Mouse (Mus musculus) activated CD4-positive, CD25-positive, alpha-beta regulatory T cell, adult 4 months (primary cell): ENCODE results near the gene Cacna1c. TPM values are rescaled to one million over a fixed set of nuclear protein-coding genes. Genes with fewer than 3 reads are reported as not detected.
"Not testable (repeated sequence)": the region's sequence is repeated elsewhere in the genome, so short reads cannot be mapped to it uniquely, and the experiment has no call there.

Source experiments
- ATAC-seq: one replicate; pipeline ENCODE4 v1.8.0; 2017
- polyA plus RNA-seq, 2 experiments: library from polyadenylated mRNA; unstranded; fragments of 100-300 nt; shearing (Covaris generic); gene quantifications; one replicate each; pipeline ENCODE4 v1.2.1; 2017

Gene Cacna1c
- polyA plus RNA-seq, 2 experiments from 2014 or later = 1.1 TPM

DNA sequence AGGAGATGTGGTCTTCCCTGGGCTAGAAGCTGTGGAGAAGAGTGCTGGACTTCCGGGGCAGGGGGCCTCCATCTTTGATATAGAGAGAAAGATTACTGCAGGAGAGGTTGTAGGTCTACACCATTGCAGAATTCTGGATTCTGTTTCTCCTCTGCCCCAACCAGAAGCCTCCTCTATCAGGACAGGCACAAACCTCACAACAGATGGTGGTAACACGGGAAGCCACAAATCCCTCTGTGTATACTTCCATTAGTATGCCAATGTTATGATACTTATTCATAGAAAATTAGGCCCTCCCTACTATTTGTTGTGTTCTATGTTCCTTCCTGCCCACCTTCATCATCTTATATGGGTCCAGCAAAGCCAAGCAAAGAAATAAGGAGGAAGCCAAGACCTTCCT, 552.7 kb downstream of the Cacna1c start:
- no peak for ATAC-seq

DNA sequence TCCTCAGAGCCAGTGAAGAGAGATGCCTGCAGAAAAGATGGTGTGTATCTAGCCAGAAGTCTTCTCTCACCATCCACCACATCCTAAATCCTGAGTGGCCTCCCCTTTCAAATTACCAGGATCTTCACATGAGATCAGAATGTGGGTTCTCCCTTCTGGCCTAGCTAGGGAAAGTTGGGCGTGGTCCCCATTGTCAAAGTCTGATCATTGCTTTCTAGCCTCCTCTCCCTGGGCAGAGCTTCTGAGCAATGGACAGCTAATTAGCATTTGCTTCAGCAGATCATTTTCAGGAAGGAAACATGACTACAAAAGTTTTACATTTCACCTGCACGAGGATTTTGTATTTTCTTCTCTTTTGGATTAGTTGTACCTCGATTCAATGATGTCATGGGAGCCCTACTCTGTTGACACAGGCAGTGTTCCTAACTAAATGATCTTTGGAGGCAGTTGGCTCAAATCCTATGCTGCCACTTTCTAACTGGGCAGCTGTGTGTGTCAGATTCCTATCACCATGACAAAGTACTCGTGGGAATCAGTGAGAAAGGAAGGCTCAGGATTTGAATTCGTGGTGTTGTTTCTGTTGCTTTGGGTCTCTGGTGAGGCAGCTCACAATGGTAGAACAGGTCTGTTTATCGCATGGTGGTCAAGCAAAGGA, 554.4 kb downstream of the Cacna1c start:
- ATAC-seq = no peak

DNA sequence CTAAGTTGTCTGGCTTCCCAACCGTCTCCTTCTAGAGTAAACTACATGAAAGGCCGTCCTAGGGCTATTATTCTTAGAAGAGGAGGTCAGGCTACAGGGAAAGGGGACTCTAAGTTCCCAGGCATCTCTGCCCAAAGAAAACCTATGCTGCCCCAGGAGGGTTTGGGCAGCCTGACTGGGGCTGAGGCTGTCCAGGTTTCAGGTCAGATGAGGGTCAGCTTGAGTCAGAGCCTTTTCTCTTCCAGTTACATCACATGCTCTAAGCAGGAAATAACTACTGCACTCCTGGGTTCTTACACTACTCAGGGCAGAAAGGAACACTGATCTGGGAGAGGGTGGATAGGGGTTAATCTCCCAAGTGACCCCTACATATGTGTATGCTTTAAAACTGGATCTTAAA, 556.4 kb downstream of the Cacna1c start:
- no peak for ATAC-seq

DNA sequence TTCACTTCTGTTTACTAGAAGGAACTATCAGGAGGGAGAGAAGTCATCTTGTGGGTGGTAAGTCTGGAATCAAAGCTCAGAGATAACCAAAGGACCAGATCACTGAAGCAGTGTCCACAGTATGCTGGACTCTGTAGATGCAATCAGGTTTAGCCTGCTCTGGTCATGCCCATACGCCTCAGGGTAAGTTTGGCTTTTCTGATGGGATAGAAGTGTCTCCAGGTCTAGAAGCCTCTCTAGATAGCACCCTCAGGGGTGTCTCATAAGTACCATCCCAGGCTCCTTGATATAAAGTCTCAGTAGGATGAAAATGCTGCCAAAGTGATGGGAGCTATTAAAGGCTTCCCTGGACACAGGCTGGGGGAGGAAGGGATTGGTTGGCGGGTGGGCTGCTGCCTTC, 557.3 kb downstream of the Cacna1c start:
- ATAC-seq = no peak

DNA sequence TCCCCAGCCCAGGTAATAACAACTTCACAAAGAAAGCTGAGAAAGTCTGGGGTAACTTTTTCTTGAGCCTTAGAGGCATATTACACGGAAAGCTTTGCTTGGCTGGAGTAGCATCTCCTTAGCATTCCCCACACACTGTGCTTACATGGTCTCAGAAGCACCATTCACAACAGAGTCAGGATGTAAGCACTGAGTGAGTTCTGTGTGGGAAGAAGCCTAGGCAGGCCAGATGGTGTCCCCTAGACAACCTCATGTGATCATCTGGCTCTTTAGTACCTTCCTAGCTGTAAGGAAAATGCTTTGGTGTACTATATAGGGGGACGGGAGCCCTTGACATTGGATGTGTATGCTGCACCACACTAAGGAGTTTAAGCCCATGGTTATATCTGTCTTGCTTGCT, 563.7 kb downstream of the Cacna1c start:
- no peak for ATAC-seq

DNA sequence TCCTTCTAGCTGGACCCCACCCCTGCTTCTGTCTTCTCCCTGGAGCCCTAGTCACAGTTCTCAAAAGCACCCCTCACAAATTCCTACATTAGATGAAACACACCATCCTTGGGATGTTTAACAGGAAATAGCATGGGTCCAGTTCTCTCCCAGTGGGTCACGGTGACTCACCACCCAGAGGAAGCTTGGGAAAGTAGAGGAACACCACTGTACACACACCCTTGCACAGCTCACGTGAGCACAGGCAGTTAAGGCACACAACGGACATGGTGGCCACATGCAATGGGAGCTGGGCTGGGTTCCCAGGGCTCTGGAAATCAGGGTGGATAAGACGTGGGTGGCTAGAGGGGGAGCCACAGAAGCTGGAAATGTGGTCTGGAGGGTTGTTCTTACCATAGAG, 566.2 kb downstream of the Cacna1c start:
- ATAC-seq = no peak

DNA sequence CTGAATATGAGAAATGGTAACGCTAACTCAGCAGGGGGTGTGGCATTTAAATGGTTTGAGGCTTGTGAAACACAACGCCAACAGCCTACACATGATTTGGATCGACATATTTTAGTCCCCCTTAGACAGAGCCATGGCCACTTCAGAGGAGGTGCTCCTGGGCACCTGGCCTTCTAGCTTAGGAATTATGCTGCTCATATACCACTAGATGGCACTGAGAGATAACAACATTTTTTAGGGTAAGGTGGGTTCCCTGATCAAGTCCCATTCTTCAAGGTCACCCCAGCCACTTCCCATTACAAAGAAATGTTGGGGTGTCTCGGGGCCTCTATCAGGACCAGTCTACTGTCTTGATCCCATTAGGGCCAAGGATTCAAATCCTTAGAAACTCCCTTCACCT, 570.0 kb downstream of the Cacna1c start:
- ATAC-seq = no peak

DNA sequence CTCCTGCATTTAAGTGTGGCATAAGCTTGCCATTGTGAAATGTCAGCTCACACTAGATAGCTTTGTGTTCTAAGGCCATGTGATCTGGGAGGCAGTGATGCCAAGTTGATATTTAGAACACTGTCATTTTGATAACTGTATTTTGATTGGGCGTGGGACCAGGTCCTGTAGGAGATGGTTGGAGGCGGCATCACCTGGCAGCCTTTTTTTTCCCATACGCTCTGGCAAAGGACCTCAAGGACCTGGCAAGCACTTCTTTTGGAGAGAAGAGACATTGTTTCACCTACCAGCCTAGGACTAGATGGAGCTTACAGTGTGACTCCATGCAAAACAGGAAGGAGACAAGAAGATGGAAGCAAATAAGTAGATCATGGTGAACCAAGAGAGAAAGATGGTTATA, 572.6 kb downstream of the Cacna1c start:
- no peak for ATAC-seq

DNA sequence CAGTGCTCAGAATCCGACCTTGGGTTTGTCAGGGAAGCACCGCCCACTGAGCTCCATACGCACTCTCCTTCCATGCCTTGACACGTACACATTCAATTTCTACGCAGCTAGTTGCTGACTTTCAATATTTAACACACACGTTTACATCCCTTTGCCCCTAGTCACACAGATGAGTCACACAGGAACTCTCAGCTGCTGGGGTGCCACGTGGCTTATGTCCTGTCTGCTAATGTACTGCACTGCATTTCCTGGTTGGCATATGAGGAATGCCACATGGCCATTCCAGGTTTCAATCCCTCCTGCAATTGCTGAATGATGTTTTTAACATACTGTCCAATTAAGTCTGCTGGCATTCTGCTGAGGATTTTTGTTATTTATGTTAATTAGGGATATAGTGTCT, 574.4 kb downstream of the Cacna1c start:
- ATAC-seq = no peak

DNA sequence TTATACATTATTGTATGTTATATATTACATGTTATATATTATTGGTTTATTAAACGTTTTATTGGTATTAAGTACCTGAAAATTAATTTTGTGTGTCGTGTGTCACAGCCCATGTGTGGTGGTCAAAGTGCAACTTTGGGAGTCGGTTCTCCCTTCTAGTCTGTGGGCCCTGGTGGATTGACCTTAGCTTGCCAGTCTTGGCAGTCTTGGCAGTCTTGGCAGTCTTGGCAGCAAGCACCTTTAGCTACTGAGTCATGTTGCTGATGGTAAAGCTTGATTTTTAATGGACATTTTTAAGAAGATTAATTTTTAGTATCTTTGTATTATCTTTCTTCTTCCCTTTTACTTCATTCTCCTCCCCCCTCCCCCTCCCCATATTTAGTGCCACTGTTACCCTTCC, 574.8 kb downstream of the Cacna1c start:
- ATAC-seq = no peak

DNA sequence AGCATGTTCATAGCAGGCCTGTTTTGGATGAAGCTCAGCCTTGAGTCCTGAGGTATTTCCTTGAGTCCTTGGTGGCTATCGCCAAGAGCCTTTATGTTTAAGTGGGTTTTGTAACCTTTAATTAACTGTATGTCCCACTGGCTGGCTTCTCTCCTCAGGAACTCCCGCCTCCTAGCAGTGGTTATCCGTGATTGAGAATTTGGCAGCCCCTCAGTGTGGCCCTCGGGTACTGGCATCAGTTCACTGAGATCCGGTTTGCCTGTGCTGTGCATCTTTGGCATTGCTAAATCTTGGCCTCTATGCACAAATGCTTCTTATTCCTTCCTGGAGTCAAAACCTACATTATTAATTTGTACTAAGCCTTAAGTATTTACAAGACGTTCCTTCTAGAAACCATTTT, 587.3 kb downstream of the Cacna1c start:
- ATAC-seq = no peak

DNA sequence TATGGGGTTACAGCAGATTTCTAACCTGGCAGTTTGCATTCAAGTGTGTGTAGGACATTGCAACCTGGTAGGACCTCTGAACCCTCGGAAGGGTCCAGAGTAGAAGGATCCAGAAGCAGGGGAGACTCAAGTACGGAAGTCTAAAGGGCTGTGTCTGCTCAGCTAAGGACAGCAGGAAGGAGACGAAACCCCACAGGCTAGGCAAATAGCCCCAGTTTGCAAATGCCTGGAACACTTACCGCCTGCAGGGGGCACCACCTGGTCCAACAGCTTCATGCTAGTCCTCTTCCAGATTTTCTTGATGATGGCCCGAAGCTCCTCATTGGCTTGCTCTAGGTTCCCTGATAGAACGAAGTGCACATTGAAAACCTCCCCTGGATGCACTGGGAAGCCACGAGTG, 590.2 kb downstream of the Cacna1c start:
- ATAC-seq = no peak

DNA sequence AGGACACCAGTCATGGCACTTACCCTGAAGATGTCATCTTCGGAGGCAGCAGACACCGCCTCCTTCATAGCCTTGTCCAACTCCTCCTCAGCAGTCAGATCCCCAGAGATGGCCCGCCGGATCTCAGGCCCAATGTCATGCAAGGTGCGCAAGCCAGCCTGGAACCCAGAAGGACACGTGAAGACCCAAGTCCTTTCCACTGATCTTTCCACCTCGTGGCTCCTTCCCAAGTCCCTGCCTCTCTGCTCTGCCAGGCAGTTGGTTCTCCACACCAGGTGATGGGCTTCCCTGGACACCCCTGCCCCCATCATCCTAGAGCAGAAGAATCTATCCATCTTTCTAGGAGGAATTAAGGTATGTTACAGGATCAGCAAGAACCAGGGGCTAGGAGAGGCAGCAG, 592.4 kb downstream of the Cacna1c start:
- ATAC-seq = no peak

DNA sequence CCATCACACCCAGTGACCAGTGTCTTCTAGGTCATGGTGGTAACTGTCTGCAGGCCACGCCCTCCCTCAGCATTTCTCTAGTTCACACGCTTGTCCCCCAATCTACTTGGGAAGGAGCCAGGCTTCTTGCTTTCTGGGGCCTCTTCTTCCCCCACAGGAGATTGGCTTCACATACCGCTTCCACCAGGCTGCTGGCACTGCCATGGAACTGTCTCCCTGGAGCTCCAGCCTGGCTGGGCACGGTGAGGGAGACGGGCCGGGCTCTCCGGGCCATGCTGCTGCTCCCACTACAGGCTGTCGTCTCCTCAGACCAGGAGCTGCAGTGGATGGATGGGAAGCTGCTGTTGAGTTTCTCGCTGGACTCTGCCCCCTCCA, 600.5 kb downstream of the Cacna1c start:
- no peak for ATAC-seq

DNA sequence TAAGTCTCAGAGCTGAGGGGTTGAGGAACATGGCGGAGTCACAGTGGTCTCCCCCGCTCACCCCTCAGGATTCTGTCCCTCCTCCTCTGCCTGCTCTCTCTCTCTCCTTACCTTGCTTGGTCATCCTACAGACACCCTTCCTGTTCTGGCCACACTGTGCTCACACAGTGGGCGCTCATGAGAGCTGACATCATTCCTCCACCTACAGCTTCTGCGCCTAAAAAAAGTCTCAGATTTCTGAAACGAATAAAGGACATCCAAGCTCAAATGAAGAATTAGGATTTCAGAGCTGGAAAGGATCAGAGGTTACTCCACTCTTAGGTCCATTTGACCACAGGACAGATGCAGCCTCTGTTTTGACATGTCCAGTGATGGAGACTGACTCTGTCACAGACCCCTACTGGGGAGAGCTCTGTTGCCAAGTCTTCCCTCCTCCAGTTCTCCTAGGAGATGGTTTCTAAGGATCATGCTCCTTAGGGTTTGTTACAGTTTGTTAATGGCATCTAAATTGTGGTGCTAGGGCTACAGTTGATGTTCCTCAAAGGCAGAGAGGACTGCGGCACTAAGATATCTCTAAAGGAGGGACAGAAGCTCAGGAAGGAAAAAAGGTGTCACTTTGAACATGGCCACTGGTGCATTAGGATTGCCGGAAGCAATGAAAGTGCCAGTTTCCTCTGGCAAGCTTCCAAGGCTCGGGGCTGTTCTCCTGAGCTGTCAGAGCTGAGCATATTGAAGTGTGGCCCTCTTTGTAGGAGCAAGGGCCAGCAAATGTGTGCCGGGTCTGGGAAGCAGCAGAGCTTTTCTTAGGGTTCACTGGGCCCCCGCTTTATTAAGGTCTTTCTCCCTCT, 601.2 kb downstream of the Cacna1c start:
- ATAC-seq = no peak

DNA sequence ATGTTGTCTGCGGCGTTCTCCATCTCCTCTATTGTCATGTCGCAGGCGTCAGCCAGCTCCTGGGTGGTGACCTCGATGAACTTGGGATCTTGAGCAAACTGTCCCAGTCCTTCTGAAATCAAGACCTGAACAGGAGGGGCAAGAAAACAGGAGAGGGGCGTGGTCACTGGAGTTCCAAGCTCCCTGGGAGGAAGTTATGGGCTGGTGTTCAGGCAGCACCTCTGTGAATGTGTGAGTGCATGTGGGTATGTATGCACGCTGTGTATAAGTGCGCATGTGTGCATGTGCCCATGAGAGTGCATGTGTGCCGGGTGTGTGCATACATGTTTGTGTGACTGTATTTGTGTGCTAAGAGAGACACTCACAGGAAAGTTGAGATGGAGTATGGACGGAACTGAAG, 602.1 kb downstream of the Cacna1c start:
- no peak for ATAC-seq

DNA sequence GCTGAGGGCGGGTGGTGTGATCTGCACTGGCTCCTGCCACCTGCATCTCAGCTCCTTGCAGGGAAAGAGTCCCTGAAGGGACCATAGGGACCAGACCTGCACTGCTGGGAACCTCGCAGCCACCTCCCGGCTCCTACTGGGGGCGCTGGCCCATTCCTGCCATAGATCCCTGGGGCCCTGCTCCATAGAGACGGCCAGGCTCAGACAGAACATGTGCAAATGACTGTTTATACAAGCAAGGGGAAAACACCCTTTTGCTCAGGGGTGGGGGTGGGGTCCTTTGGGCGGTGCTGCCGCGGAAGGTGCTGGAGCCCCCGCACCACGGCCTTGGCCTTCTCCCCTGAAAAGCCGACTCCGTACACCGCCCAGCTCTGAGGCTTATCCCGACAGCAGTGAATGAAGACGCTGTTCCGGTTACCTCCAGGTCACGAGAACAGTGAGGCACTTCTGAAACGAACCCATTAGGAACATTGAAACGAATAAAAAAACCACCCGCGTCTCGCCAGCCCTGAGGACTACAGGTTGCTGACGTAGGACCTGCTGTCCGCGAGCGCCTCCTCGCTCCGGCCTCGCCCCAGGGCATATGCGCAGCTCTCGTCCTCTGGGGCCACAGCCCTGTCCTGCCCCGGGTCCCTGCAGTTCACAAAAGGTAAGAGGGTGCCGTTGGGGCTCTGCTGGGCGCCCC, 602.7 kb downstream of the Cacna1c start:
- ATAC-seq = peak; percentile 49

DNA sequence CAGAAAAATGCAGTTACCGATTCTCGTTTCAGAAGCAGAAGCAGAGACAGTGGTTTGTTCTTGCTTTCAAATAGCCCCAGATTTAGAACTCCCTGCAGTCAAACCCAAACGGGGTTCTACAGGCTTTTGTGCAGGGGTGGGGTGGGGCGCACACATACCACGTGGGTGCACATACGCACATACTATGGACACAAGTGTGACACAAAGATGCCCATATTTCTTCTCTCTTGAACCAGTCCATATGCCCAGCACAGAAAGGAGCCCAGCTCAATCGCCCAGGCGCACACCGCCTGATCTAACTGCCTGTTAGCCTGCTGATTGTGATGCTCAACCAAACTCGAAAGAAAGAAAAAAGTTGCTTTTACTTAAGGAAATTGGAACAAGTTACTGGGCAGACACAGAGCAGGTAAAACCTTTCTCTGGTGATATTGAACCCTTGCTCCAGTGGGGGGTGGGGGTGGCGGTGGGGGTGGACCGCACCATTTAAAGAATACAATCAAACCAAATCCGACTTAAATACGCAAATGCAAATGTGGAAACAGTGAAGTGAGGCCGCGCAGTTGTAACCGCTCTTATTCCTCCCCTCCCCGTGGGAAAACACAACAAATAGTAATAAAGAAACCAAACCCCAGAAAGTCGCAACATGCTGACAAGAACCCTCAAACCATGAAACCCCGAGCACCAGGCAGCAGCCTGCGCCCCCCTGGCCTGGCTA, 603.4 kb downstream of the Cacna1c start:
- no peak for ATAC-seq

DNA sequence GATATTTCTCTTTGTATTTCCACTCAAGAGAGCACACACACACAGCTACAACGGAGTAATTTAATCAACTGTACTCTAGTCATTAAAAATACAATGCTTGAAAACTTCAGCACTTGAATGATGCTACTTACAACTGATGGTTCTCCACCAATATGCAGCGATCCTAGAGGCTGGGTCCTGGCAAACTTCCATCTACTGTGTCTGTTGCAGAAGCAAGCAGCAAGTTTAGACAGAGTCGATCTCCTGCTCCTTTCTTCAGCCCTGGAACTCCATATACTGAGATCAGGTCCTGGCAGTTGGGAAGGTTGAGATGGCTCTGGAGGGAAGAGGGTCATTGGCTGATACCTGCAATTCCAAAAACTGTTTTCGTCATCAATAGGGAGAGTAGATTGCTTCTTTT, 617.5 kb downstream of the Cacna1c start:
- ATAC-seq = not testable (repeated sequence)

DNA sequence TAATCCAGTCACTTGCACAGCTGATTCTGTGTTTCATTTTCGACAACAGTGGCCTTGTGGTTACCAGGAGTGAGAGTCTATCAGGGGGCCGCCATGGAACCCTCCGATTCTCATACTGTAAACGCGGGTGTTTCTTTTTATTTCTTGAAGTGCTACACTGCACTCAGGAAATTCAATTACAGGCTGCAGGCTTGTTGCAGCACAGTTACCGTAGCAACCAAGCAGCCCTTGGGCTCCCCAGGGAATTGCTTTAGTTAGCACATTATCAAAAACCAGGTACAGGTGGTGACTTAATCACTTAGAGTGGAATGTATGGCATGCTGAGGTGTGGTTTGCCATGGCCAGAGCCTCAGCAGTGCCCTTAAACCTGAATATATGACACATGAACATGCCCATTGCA, 621.9 kb downstream of the Cacna1c start:
- ATAC-seq = no peak

DNA sequence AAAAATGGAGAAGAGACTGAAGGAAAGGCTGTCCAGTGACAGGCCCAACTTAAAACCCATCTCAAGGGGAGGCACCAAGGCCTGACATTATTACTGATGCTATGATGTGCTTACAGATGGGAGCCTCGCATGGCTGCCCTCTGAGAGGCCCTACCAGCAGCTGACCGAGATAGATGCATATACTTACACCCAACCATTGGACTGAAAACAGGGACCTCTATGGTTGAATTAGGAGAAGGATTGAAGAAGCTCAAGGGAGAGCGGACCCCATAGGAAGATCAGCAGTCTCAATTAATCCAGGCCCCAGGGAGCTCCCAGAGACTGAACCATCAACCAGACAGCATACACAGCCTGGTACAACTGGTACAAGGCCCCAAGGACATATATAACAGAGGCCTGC, 628.4 kb downstream of the Cacna1c start:
- ATAC-seq = no peak

DNA sequence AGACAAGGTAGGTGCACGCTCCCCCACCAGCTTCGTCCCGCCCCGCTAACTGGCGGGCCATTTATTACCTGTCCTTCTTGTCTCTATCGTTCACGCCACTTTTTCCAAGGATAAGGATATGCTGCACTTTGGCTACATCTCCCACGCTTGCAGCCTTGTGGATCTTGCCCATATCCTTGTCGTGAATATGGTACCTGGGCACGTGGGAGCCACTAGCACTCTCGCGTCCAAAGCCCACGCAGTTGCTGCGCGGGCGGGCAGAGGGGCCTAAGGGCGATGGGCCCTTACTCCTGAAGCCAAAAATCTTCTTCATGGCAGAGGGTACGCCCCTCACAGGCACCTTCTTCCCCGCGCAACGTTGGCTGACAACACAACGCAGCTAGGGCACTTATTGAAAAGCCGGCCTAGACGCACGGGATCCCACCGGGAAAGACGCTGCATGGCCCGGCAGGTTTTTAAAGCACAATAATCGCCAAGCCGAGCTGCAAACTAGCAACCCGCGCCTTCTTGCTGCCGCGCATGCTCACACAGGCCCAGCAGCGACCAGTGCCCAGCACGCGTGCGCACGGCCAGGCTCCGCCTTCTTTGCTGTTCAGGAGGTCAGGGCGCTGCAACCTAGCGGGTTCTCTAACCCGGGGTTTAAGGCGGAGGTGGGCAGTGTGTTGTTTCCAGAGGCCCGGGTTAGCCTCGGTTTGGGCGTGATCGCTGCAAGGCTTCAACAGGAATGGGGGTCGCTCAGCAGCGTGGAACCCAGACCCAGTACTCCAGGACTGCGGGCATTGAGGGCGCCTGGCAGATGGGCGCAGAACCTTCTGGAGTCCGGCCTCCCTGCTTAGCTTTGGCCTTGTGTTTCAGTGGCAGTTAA, 634.2 kb downstream of the Cacna1c start, which contains the start of gene Ankrd26:
Ankrd26 (minus strand) TSS at position 482 of the 865 bp plus-strand sequence.
- ATAC-seq = peak; percentile 91
